Mouse (Mus musculus) frontal cortex, postnatal 10 days (tissue): ENCODE results near the gene Tnfaip1.
"Not testable (repeated sequence)": the region's sequence is repeated elsewhere in the genome, so short reads cannot be mapped to it uniquely, and the experiment has no call there.

ENCODE experiments used
- DNase-seq, 2 experiments: peaks; one replicate each; pipeline ENCODE4 v3.0.0; 2022; ENCODE audit warnings: low spot score in 2 of 2, mixed read lengths in 1 of 2

The Tnfaip1 gene

GRCm38 (mm10) chr11:78536080-78536689 is at the start of gene Tnfaip1, which contains the start of gene Ift20:
TSS of gene Tnfaip1 (minus strand) at chr11:78536332.
TSS of gene Ift20 (plus strand) at chr11:78536361.
- peak; percentile 98 to 99 for DNase-seq

GRCm38 (mm10) chr11:78582848-78583247 is 46.7 kb upstream of the Tnfaip1 start:
- no peak for DNase-seq

DNA sequence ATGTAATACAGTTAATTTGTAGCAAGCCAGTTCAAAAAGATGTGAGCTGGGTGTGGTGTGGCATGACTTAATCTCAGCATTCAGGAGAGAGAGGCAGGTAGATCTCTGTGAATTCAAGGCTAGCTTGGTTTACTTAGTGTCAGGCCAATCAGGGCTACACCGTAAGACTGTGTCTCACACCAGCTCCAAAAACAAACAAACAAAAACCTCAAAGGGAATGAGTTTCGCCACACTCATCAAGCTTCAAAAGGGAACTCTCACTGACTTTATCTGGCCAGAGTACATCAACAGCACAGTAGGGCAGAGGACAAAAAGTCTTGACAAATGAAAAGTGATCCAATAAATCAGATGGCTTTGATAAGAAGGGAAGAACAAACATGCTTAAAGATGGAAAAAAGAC is 38.8 kb upstream of the Tnfaip1 start:
- no peak for DNase-seq

DNA sequence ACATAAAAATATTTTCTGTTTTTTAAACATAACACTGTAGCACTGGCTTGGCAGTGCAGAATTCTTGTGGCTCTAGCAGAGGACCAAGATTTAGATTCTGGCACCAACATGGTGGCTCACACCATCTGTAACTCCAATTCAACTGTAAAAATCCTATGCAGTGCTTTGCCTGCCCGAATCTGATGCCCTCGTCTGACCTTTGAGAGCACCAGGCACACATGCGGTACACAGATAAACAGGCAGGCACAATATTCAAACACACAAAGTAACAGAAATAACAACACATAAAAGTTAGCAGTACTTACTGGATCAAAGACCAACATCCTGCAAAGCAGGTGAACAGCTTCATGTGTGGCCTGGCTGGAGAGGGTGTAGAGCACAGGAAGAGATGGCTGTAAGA is 38.4 kb upstream of the Tnfaip1 start:
- no peak for DNase-seq

GRCm38 (mm10) chr11:78574031-78574430 is 37.9 kb upstream of the Tnfaip1 start:
- DNase-seq, result not testable (repeated sequence)

- no peak for DNase-seq
Measured at GRCm38 (mm10) chr11:78571854-78572253, 35.7 kb upstream of the Tnfaip1 start.

DNA sequence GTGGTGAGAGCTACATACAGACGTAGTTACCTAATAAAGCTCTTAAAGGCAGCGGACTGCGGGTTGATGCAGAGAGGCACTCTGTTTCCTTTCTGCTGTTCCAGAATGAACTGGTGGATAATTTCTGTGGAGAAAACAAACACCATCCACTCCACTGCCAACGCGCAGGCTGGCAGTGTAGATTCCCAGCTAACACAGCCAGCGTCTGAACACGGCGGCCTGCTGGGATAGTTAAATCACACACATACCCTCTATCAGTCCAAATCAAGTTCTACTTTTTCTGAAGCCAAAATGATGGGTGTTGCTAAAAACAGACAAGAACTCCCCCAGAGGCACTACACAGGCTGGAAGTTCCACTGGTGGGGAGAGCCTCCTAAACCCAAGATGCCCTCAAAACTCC is 35.3 kb upstream of the Tnfaip1 start:
- DNase-seq, result no peak

- no peak for DNase-seq
Measured at GRCm38 (mm10) chr11:78569806-78570205, 33.7 kb upstream of the Tnfaip1 start.

DNA sequence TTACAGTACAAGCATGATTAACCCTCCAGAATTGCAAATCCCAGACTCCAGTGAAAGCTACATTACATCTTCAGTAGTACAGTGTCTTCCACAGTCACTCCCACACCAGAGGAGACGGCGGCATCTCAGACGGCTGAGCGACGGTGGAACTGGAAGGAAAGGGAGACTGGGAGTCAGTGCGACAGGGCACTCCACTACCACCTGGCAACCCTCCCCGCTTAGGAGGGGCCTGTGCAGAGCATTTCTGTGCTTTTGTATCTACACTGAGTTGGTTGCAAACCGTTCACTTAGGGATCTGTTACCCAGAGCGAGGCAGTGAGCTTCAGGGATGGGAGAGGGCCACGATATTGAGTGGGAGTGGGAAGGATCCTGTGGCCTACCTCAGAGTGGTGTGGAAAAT is 32.7 kb upstream of the Tnfaip1 start:
- no peak for DNase-seq

- DNase-seq, result no peak
Measured at GRCm38 (mm10) chr11:78567614-78568013, 31.5 kb upstream of the Tnfaip1 start.

GRCm38 (mm10) chr11:78566775-78567174 is 30.6 kb upstream of the Tnfaip1 start:
- DNase-seq, result no peak

GRCm38 (mm10) chr11:78560447-78560846 is 24.3 kb upstream of the Tnfaip1 start:
- peak; percentile 57 to 72 for DNase-seq

GRCm38 (mm10) chr11:78557241-78557640 is 21.1 kb upstream of the Tnfaip1 start:
- DNase-seq, result no peak

GRCm38 (mm10) chr11:78556070-78556469 is 19.9 kb upstream of the Tnfaip1 start:
- no peak for DNase-seq

GRCm38 (mm10) chr11:78555623-78556022 is 19.5 kb upstream of the Tnfaip1 start:
- no peak for DNase-seq

DNA sequence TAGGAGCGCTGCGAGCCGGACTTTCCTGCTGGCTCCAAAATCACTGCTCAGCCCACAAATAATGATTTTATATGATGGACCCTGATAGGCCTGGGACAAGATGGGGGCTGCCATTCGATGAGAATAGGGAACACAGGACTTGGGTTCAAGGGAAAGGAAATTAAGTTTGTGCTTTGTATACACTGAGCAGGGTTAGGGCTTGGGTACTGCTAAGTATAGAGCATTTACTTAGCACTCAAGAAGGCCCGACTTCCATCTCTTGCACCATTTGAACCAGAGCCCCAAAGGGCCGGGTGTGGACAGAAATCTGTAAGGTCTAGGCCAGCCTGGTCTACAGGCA is 14.9 kb upstream of the Tnfaip1 start:
- DNase-seq, result no peak

GRCm38 (mm10) chr11:78550168-78551058 is 14.3 kb upstream of the Tnfaip1 start, which contains the start of gene Tmem97:
TSS of gene Tmem97 (minus strand) at chr11:78550777.
- peak; percentile 96 to 98 for DNase-seq

DNA sequence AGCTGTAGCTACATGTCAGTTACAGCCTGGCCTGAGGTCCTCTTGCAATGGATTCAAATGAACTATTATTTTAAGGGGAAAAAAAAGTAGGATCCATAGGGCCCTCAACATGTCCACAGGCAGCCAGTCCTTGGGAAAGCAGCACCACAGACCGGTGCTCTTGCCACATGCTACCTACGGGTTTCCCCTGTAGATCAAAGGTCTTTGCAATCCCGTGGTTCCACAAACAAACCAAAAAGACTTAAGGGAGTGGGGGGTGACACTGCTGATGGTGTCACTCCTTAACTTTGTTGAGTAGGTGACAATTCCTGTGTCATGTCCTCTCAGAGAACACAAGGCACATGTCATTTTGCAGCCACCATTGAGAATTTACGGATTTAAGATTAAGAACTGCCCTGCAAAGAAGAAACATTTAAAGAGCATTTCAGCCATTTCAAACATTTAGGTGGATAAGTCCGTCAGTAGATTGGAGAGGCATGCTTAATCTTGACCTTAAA is 13.4 kb upstream of the Tnfaip1 start:
- no peak for DNase-seq

- DNase-seq, result no peak
Measured at GRCm38 (mm10) chr11:78547718-78548460, 11.8 kb upstream of the Tnfaip1 start.

DNA sequence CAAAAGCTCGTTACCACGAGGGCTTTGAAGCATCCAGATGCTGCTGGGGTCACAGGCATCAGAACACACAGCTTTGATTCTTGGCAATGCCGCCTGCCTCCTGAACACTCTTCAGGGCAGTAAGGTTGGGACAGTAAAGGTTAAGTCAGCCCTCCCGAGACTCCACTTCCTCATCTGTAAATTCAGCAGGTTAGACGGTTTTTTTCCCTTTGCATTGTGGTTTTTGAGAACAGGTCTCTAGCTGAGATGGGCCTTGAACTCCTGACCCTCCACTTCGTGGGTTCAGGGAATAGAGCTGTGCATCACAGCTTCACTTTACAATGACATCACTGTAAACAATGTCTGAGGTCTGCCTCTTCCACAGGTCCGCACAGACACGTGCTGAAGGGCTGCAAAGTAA is 9.0 kb upstream of the Tnfaip1 start:
- no peak for DNase-seq

DNA sequence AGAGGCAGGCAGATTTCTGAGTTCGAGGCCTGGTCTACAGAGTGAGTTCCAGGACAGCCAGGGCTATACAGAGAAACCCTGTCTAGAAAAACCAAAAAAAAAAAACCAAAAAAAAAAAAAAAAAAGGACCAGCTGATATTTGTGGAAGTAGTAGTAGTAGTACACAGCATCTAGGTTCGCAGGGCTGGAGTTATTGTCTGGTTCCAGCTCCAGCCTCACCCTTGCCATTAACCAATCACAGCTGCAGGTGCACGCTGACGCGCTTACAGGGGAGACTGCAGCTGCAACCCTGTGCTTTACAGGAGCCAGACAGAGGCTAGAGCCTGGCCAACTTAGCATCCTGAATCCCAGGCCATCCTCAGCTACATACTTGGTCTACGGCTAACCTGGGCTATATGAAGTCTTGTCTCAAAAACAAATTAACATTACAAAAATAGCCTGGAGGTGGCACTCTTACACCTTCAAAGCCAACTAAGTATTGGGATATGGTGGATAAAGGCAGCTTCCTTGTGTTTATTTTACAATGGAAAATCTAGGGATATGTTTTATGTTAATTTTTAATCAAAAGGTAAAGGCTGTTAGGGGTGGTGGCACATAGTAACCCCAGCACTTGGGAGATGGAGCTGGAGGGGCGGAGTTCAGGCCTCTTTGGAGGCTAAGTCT is 8.4 kb upstream of the Tnfaip1 start:
- no peak for DNase-seq

- no peak for DNase-seq
Measured at GRCm38 (mm10) chr11:78540358-78540757, 4.2 kb upstream of the Tnfaip1 start.
